Mouse (Mus musculus) CD4-positive naive resting alpha-beta T cell, adult 57 days (primary cell): ENCODE results near the gene Gm49601. TPM values are rescaled to one million over a fixed set of nuclear protein-coding genes. Genes with fewer than 3 reads are reported as not detected.

Experiments used
- total RNA-seq: library from RNA; stranded (reverse); gene quantifications from one replicate; pipeline ENCODE4 v1.2.4, GENCODE M21; 2023

Gene Gm49601
- total RNA-seq: not detected

DNA sequence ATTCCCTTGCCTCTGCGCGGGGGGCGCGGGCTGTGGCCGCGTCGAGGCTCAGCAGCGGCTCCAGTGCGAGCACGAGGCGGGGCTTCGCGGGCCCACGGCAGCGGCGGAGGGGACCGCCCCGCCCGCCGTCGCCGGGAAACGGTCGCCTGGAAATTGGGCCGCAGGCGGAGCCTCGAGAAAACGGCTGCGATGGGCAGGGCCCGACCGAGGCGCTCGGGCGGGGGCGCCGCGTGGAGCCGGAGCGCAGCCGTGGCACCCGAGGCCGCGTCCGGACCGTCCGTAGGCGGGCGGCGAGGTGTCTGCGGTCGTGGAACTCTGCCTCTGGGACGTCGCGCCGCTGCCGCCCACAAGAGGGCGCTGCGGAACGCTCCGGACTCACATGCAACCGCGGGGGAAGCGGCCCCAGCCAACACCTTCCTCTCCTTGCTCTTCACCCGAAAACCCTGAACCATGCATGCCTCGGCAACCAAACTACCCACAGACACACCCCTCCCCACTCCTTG, at the start of gene Gm49601:
Gene Gm49601 (minus strand): TSS at position 52 of the 503 bp plus-strand sequence.

DNA sequence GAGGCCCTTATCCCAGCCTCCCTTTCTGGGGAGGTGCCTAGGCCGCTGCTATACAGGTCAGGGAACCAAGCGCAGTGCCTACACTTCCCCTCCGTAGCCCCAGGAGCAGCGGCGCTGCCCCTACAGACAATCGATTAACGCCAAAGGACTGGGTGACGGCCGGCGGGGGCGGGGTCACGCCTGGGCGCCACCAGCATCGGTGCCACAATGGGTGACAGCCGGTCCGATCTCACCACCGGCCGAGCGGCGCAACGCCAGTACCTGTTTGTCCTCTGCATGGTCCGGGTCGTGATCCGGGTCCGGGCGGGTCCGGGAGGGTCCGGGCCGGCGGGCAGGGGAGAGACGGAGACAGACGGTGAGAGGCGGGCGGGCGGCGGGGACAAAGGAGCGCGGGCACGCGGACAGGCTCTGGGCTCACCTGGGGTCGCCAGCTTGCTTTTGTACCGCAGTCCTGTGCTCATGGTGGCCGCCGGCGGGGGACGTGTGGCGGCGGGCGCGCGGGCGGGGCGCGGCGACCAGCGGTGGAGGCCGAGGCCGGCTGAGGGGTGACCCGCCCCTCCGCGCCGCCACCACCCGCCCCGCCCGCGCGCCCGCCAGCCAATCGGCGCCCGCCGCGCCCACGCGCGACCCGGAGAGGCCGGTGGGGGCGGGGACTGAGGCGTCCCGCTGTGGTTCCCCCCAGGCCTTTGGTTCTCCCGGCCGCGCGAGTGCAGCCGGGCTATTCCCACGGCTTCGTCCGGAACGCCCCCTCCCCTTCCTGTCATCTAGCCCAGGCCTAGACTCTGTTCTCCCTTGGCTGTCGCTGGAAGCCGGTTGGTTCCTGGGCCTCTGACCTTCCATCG, 3.4 kb upstream of the Gm49601 start, which contains the start of gene Sept5:
Gene Sept5 (minus strand): TSS at position 565 of the 842 bp plus-strand sequence.

DNA sequence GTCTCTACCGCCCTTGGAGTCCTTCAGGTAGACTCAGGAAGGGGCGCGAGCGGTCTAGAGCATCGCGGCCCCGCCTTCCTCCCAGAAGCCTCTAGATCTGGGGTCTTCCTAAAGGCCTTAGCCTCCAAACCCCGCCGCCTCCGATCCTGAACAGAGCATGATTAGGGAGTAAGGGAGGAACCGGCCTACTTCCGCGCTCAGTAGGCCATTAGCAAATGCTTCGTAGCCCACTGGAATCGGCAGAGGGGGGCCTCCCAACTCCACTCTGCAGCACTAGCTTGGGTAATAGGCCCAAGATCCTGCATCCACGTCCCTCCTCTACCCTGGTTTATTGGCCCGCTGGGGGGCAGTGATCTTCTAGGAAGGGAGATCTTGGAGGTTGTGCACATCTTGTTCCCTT, 4.2 kb downstream of the Gm49601 start, which contains the start of gene Gp1bb:
Gene Gp1bb (minus strand): TSS at position 385 of the 400 bp plus-strand sequence.

DNA sequence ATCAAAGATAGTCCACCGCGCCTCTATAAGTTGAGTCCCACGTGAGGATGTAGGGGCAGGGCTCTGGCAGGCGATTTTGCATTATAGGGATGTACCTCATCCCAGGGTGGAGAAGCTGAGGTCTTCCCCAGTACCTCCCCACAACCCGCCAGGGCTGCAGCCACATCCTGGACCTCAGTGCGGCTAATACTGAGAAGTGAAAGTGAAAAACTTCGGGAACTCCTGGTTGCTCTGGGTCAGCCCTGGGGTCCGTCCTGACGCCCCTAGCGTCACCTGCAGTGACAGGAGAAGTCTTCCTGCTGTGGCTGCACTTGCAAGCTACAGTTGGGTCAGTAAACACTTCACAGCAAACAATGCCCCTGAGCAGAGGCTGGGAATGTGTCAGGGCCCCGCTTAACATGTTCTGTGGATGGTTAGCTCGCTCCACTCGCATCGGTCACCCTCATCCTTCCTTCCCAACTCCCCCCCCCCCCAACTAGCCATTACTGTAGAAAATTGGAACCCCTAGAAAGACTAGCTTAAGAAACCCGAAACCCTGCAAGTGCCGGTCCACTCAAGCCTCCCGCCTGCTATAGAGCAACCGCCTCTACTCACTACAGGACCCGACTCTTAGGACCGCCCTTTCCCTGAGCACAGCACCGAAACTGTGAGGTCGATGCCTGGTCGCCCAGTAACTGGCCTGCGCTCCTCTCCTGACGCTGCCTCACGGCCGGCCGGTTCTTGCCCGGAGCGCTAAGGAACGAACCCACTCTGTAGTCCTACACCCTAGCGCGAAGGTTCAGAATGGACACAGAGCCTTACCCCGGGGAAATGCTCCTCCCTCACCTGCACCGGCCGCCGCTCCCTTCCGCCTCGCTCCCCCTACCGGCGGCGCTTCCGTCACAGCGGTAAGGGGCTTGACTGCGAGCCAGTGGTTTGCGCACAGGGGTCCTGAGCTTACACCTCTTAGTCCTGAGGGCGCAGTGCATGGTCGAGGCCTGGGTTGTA, 36.1 kb downstream of the Gm49601 start, which contains the start of gene Tbx1:
Gene Tbx1 (minus strand): TSS at position 868 of the 987 bp plus-strand sequence.

Other genes starting within 250 kb of the Gm49601 start
- 17.0 TPM for gene Txnrd2, start 200.0 kb downstream of the Gm49601 start, total RNA-seq
- 12.6 TPM for gene Comt, start 199.6 kb downstream of the Gm49601 start, total RNA-seq
- gene Gnb1l, start 127.7 kb downstream of the Gm49601 start, total RNA-seq: 13.2 TPM
- 9.1 TPM for gene Rtl10, start 127.5 kb downstream of the Gm49601 start, total RNA-seq
- not detected for gene Tbx1, start 35.8 kb downstream of the Gm49601 start, total RNA-seq
- 0.38 TPM for gene Gp1bb, start 4.0 kb downstream of the Gm49601 start, total RNA-seq
- not detected for gene Sept5, start 3.5 kb upstream of the Gm49601 start, total RNA-seq
- gene Cldn5, start 150.4 kb upstream of the Gm49601 start, total RNA-seq: 0.41 TPM
- 112 TPM for gene Ufd1, start 185.4 kb upstream of the Gm49601 start, total RNA-seq
- gene Cdc45, start 185.6 kb upstream of the Gm49601 start, total RNA-seq: 5.3 TPM
- 58.7 TPM for gene 2510002D24Rik, start 210.2 kb upstream of the Gm49601 start, total RNA-seq
- gene Gm28539, start 210.2 kb upstream of the Gm49601 start, total RNA-seq: 4.7 TPM